Comparison of ENCODE assay signal across 22 mouse cellular contexts in the genomic region with DNA sequence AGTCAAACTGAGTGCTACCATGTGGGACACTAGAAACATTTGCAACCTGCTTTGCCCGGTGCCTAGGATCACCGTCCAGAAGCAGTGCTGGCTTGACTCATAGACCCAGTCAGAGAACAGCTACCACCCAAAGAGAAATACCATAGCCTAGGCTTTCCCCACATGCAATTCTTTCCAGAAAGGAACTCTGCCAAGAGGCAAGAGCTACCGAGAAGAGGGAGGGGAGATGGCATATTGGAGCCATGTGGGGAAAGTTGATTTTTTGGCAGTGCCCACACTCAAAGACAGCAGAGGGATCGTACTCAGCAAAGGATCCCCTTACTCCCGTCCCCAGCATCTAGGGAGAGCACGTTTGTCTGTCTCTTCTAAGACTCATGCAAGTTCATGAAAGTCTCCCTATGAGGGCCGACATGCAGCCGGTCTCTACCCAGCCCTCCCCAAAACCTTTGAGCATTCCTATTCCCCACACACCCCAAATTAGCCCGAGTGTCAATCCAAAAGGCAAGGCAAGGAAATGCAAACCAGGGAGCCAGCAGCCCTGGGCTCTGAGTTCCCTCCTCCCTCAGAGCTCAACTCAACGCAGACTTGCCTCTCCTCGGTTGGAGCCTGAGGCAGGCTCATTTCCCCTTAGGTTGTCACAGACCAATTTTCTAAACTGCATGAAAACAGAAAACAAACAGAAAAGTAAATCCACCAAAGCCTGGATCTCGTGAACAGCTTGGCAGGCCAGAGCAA.
DNase-seq lines count a peak whose midpoint lies in the region; ATAC-seq and TF ChIP-seq lines count a peak whose summit lies in the region.
"Had no signal": no experiment of that assay in that cellular context is flagged by ENCODE, and none has a peak within 500 bp of the region (broad histone marks: within the 10 kb centered on the region; RNA-seq: fewer than 3 reads in every experiment).

No protein-coding gene starts in this region.

- peaks cover 2% of the 10 kb centered on the region; the same call in 1 of the 2 replicates for H3K4me1 ChIP-seq in hindbrain, embryonic 16.5 days (ENCODE audit: control insufficient read depth, insufficient read depth, low read depth, low read length)
- H3K4me1 ChIP-seq in hindbrain, embryonic 11.5 days (replicated peaks; ENCODE audit: control insufficient read depth, insufficient read depth, low read length): no peaks in the 10 kb centered on the region
- peaks cover 54% of the 10 kb centered on the region for H3K4me1 ChIP-seq in embryonic facial prominence, embryonic 10.5 days
- H3K4me1 ChIP-seq in forebrain, postnatal 0 days (ENCODE audit: insufficient read depth): no peaks in the 10 kb centered on the region
- H3K4me1 ChIP-seq in kidney, adult 2 months (ENCODE audit: control insufficient read depth, insufficient read depth, low read length): no peaks in the 10 kb centered on the region
- H3K4me1 ChIP-seq: midbrain, embryonic 15.5 days had no signal

- no peak for TF ChIP-seq POLR2A in kidney, adult 2 months (IDR thresholded peaks at IDR 0.05; ENCODE audit: low read depth, low read length)

- H3K4me2 ChIP-seq in hindbrain, embryonic 16.5 days (ENCODE audit: low read length): peak overlapping the region; percentile 32; the same call in 1 of the 2 replicates
- H3K4me2 ChIP-seq in hindbrain, embryonic 11.5 days (replicated peaks; ENCODE audit: low read depth, low read length): no peak overlapping the region
- no peak overlapping the region for H3K4me2 ChIP-seq in forebrain, postnatal 0 days (ENCODE audit: low read depth)
- H3K4me2 ChIP-seq: midbrain, embryonic 15.5 days had no signal

- WGBS in hindbrain, embryonic 16.5 days: 60% methylated on average over 12 of the region's 12 CpGs
- 70% methylated on average over 12 of the region's 12 CpGs for WGBS in hindbrain, embryonic 11.5 days
- 50% methylated on average over 12 of the region's 12 CpGs for WGBS in embryonic facial prominence, embryonic 10.5 days
- WGBS in forebrain, postnatal 0 days: 35% methylated on average over 12 of the region's 12 CpGs
- WGBS in kidney, adult 2 months: 86% methylated on average over 12 of the region's 12 CpGs

- no peak for TF ChIP-seq CTCF in forebrain, postnatal 0 days (IDR thresholded peaks at IDR 0.05; ENCODE audit: low read depth)
- no peak for TF ChIP-seq CTCF in kidney, adult 2 months (conservative IDR thresholded peaks at IDR 0.05; ENCODE audit: insufficient read depth, insufficient read length, low read depth, low read length)

- no peak overlapping the region for H3K4me3 ChIP-seq in hindbrain, embryonic 16.5 days (ENCODE audit: low read length)
- H3K4me3 ChIP-seq in hindbrain, embryonic 11.5 days (ENCODE audit: low read depth, low read length): no peak overlapping the region
- no peak overlapping the region for H3K4me3 ChIP-seq in embryonic facial prominence, embryonic 10.5 days
- H3K4me3 ChIP-seq in forebrain, postnatal 0 days (ENCODE audit: low read depth, low read length): no peak overlapping the region
- H3K4me3 ChIP-seq in kidney, adult 2 months (ENCODE audit: insufficient read depth, low read depth, low read length): no peak overlapping the region
- H3K4me3 ChIP-seq: erythroblast, embryonic 14.5 days; left cerebral cortex, adult 2 months; megakaryocyte, embryonic 14.5 days; midbrain, embryonic 15.5 days had no signal

- H3K9ac ChIP-seq in hindbrain, embryonic 16.5 days (ENCODE audit: low read depth, low read length): no peak overlapping the region
- H3K9ac ChIP-seq in hindbrain, embryonic 11.5 days (ENCODE audit: low read depth, low read length): no peak overlapping the region
- no peak overlapping the region for H3K9ac ChIP-seq in forebrain, postnatal 0 days
- H3K9ac ChIP-seq: midbrain, embryonic 15.5 days had no signal

- peak; percentile 55 for ATAC-seq in hindbrain, embryonic 16.5 days
- no peak for ATAC-seq in hindbrain, embryonic 11.5 days (ENCODE audit: low FRiP score)
- ATAC-seq in forebrain, postnatal 0 days: peak; percentile 83
- ATAC-seq: Patski had no signal

- no peaks in the 10 kb centered on the region for H3K27me3 ChIP-seq in hindbrain, embryonic 16.5 days (replicated peaks; ENCODE audit: control insufficient read depth, insufficient read depth, low read length)
- H3K27me3 ChIP-seq in hindbrain, embryonic 11.5 days (ENCODE audit: control insufficient read depth, insufficient read depth, low read length): no peaks in the 10 kb centered on the region
- peaks cover 39% of the 10 kb centered on the region for H3K27me3 ChIP-seq in embryonic facial prominence, embryonic 10.5 days (replicated peaks; ENCODE audit: low read depth, poor library complexity, severe bottlenecking)
- no peaks in the 10 kb centered on the region for H3K27me3 ChIP-seq in forebrain, postnatal 0 days (ENCODE audit: insufficient read depth, low read length)
- no peaks in the 10 kb centered on the region for H3K27me3 ChIP-seq in kidney, adult 2 months (replicated peaks; ENCODE audit: control insufficient read depth, insufficient read depth, low read length)
- H3K27me3 ChIP-seq: Patski had no signal

- H3K9me3 ChIP-seq in hindbrain, embryonic 16.5 days (ENCODE audit: control insufficient read depth, low read length): no peaks in the 10 kb centered on the region
- H3K9me3 ChIP-seq in hindbrain, embryonic 11.5 days (ENCODE audit: control insufficient read depth, low read length): no peaks in the 10 kb centered on the region
- no peaks in the 10 kb centered on the region for H3K9me3 ChIP-seq in embryonic facial prominence, embryonic 10.5 days
- H3K9me3 ChIP-seq in forebrain, postnatal 0 days (ENCODE audit: low read length): no peaks in the 10 kb centered on the region
- H3K9me3 ChIP-seq: megakaryocyte, embryonic 14.5 days; midbrain, embryonic 15.5 days had no signal

- H3K27ac ChIP-seq in hindbrain, embryonic 16.5 days (ENCODE audit: low read depth, low read length): no peak overlapping the region; the same call in 1 of the 2 replicates
- no peak overlapping the region for H3K27ac ChIP-seq in hindbrain, embryonic 11.5 days (ENCODE audit: low read depth, low read length)
- peak overlapping the region; percentile 30; the same call in 1 of the 2 replicates for H3K27ac ChIP-seq in embryonic facial prominence, embryonic 10.5 days (replicated peaks)
- no peak overlapping the region for H3K27ac ChIP-seq in forebrain, postnatal 0 days (ENCODE audit: low read depth, low read length)
- H3K27ac ChIP-seq in kidney, adult 2 months (ENCODE audit: insufficient read depth, low read depth, low read length): no peak overlapping the region
- H3K27ac ChIP-seq: left cerebral cortex, adult 2 months; midbrain, embryonic 15.5 days had no signal

- no peaks in the 10 kb centered on the region for H3K36me3 ChIP-seq in hindbrain, embryonic 16.5 days (ENCODE audit: control insufficient read depth, insufficient read depth, low read length)
- H3K36me3 ChIP-seq in hindbrain, embryonic 11.5 days (ENCODE audit: control insufficient read depth, insufficient read depth, low read length): no peaks in the 10 kb centered on the region
- H3K36me3 ChIP-seq in embryonic facial prominence, embryonic 10.5 days (replicated peaks): no peaks in the 10 kb centered on the region
- no peaks in the 10 kb centered on the region for H3K36me3 ChIP-seq in forebrain, postnatal 0 days (ENCODE audit: insufficient read depth)
- no peaks in the 10 kb centered on the region for H3K36me3 ChIP-seq in kidney, adult 2 months (ENCODE audit: control insufficient read depth, insufficient read depth, low read length)
- H3K36me3 ChIP-seq: midbrain, embryonic 15.5 days had no signal

- peak; percentile 50 to 60 for DNase-seq in cerebellum, postnatal 10 days
- no peak for DNase-seq in cerebellum, postnatal 25 days
- no peak for DNase-seq in hindbrain, embryonic 11.5 days (ENCODE audit: low spot score)
- no peak for DNase-seq in embryonic facial prominence, embryonic 10.5 days (ENCODE audit: low spot score)
- peak; percentile 78 for DNase-seq in forebrain, postnatal 0 days
- DNase-seq in kidney, adult 2 months: no peak
- no peak for DNase-seq in right cerebral cortex, postnatal 4 days
- DNase-seq: adrenal gland, adult 8-10 months; cerebellum, adult 9-10 months; gastrocnemius, postnatal 36 days; kidney, adult 18-20 months; kidney, postnatal 10 days; liver; lung, adult 18-20 months; retina, postnatal 1 day; thymus, adult 2 months had no signal

Comparison
In these comparisons a context has a peak if more than half of its experiments do, and no peak if none do; other contexts are left out.
1. DNase-seq: peak in cerebellum, postnatal 10 days (2 of 2) and forebrain, postnatal 0 days (single experiment); none in cerebellum, postnatal 25 days (0 of 2), hindbrain, embryonic 11.5 days (single experiment), embryonic facial prominence, embryonic 10.5 days (single experiment), kidney, adult 2 months (single experiment) and right cerebral cortex, postnatal 4 days (single experiment).